Mouse (Mus musculus) spleen, postnatal 4 days (tissue): ENCODE data around the gene Parp3.

ENCODE experiments used
- DNase-seq, 2 experiments: peaks; one replicate each; pipeline ENCODE4 v3.0.0; 2022; ENCODE audit warnings: low spot score in 2 of 2

The Parp3 gene

GRCm38 (mm10) chr9:106428719-106429220 lies 48.0 kb downstream of the Parp3 start:
- no peak for DNase-seq

GRCm38 (mm10) chr9:106421865-106422160 lies 54.9 kb downstream of the Parp3 start:
- peak; percentile 81 to 91 for DNase-seq

GRCm38 (mm10) chr9:106421033-106421864 lies 55.5 kb downstream of the Parp3 start:
- no peak for DNase-seq

GRCm38 (mm10) chr9:106420608-106421007 lies 56.1 kb downstream of the Parp3 start:
- no peak for DNase-seq
